Mouse (Mus musculus): ENCODE results near the gene Gm45194.

DNA sequence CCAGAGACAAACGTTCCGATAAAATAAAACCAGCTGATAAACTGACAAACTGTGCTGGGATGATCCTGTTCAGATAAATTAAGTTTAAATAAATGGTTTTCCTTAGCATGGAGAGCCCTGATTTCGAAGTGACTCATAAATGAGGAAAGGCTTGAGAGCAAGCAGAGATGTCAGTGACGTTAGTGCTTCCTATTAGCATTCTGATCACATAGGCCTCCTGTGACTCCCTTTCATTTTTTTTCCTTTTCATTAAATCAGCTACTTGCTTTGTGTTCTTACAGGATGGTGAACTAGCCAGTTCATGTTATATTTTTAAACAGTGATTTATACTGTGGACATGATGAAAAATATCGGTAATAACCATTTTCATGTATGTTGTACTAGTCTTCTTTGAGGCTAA, 9.9 kb upstream of the Gm45194 start:
- TF ChIP-seq CTCF (conservative IDR thresholded peaks at IDR 0.05; ENCODE audit: low read length), result no peak
- TF ChIP-seq POU5F1 (IDR thresholded peaks at IDR 0.05; ENCODE audit: borderline replicate concordance, low read length), result no peak
